Comparison of ENCODE assay signal across 17 mouse cellular contexts in genomic region chr12:26285939-26286338, GRCm38 (mm10).
A peak's percentile ranks its signal among the peaks of the same experiment; 100 is the strongest.
DNase-seq lines count a peak whose midpoint lies in the region; ATAC-seq and TF ChIP-seq lines count a peak whose summit lies in the region.
"Had no signal": no experiment of that assay in that cellular context is flagged by ENCODE, and none has a peak within 500 bp of the region (broad histone marks: within the 10 kb centered on the region; RNA-seq: fewer than 3 reads in every experiment).

No protein-coding gene starts in this region.

- ATAC-seq in embryonic facial prominence, embryonic 14.5 days (ENCODE audit: low read depth), result no peak
- ATAC-seq in hindbrain, embryonic 15.5 days (ENCODE audit: low FRiP score, low read depth), result no peak
- ATAC-seq in liver, embryonic 11.5 days (replicated peaks; ENCODE audit: low FRiP score), result no peak
- ATAC-seq: forebrain, embryonic 13.5 days; inflammation-experienced regulatory T-cells, adult 6 months; Patski had no signal

- H3K4me3 ChIP-seq in embryonic facial prominence, embryonic 14.5 days (ENCODE audit: low read depth, low read length), result no peak overlapping the region
- no peak overlapping the region for H3K4me3 ChIP-seq in embryonic facial prominence, embryonic 10.5 days
- no peak overlapping the region for H3K4me3 ChIP-seq in kidney, adult 2 months (ENCODE audit: insufficient read depth, low read depth, low read length)
- no peak overlapping the region for H3K4me3 ChIP-seq in hindbrain, embryonic 15.5 days
- no peak overlapping the region for H3K4me3 ChIP-seq in liver, embryonic 11.5 days (ENCODE audit: low read depth, low read length)
- H3K4me3 ChIP-seq: forebrain, embryonic 13.5 days; midbrain, embryonic 12.5 days; myocyte had no signal

- DNase-seq in embryonic facial prominence, embryonic 14.5 days (ENCODE audit: low spot score), result peak; percentile 11
- DNase-seq in embryonic facial prominence, embryonic 10.5 days (ENCODE audit: low spot score), result no peak
- peak; percentile 39 for DNase-seq in kidney, postnatal 10 days
- DNase-seq in kidney, adult 2 months, result no peak
- DNase-seq in neural tube, embryonic 10.5 days (ENCODE audit: extremely low spot score, low spot score), result peak; percentile 17
- DNase-seq in adrenal gland, postnatal 10 days, result no peak
- no peak for DNase-seq in liver, embryonic 11.5 days (ENCODE audit: low spot score)
- DNase-seq: cerebellum, postnatal 36 days; heart, adult 18-20 months; layer of hippocampus, adult 9-11 months; thymus, adult 2 months had no signal

- H3K36me3 ChIP-seq in embryonic facial prominence, embryonic 14.5 days (ENCODE audit: control insufficient read depth, insufficient read depth, low read length), result no peaks in the 10 kb centered on the region
- H3K36me3 ChIP-seq in embryonic facial prominence, embryonic 10.5 days (replicated peaks), result no peaks in the 10 kb centered on the region
- no peaks in the 10 kb centered on the region for H3K36me3 ChIP-seq in kidney, adult 2 months (ENCODE audit: control insufficient read depth, insufficient read depth, low read length)
- no peaks in the 10 kb centered on the region for H3K36me3 ChIP-seq in hindbrain, embryonic 15.5 days
- no peaks in the 10 kb centered on the region for H3K36me3 ChIP-seq in liver, embryonic 11.5 days (ENCODE audit: control insufficient read depth, insufficient read depth, low read length)
- H3K36me3 ChIP-seq: midbrain, embryonic 12.5 days had no signal

- TF ChIP-seq CTCF in kidney, adult 2 months (conservative IDR thresholded peaks at IDR 0.05; ENCODE audit: insufficient read depth, insufficient read length, low read depth, low read length), result no peak

- H3K9ac ChIP-seq in embryonic facial prominence, embryonic 14.5 days (ENCODE audit: low read depth, low read length), result no peak overlapping the region
- H3K9ac ChIP-seq in hindbrain, embryonic 15.5 days, result no peak overlapping the region
- no peak overlapping the region for H3K9ac ChIP-seq in liver, embryonic 11.5 days (ENCODE audit: low read depth, low read length)
- H3K9ac ChIP-seq: forebrain, embryonic 13.5 days; midbrain, embryonic 12.5 days had no signal

- WGBS in embryonic facial prominence, embryonic 14.5 days, result 59% methylated on average over 8 of the region's 8 CpGs
- WGBS in embryonic facial prominence, embryonic 10.5 days, result 87% methylated on average over 8 of the region's 8 CpGs
- 39% methylated on average over 8 of the region's 8 CpGs for WGBS in kidney, adult 2 months
- WGBS in hindbrain, embryonic 15.5 days, result 46% methylated on average over 8 of the region's 8 CpGs
- 77% methylated on average over 8 of the region's 8 CpGs for WGBS in liver, embryonic 11.5 days

- no peak overlapping the region for H3K27ac ChIP-seq in embryonic facial prominence, embryonic 14.5 days (replicated peaks; ENCODE audit: low read depth, low read length)
- no peak overlapping the region for H3K27ac ChIP-seq in embryonic facial prominence, embryonic 10.5 days (replicated peaks)
- H3K27ac ChIP-seq in kidney, adult 2 months (ENCODE audit: insufficient read depth, low read depth, low read length), result no peak overlapping the region
- H3K27ac ChIP-seq in hindbrain, embryonic 15.5 days (replicated peaks), result peak overlapping the region; percentile 60; the same call in 1 of the 2 replicates
- no peak overlapping the region for H3K27ac ChIP-seq in liver, embryonic 11.5 days (ENCODE audit: low read depth, low read length)
- H3K27ac ChIP-seq: forebrain, embryonic 13.5 days; midbrain, embryonic 12.5 days had no signal

- no peak for TF ChIP-seq POLR2A in kidney, adult 2 months (IDR thresholded peaks at IDR 0.05; ENCODE audit: low read depth, low read length)

- H3K4me1 ChIP-seq in embryonic facial prominence, embryonic 14.5 days (ENCODE audit: control insufficient read depth, insufficient read depth, low read length), result no peaks in the 10 kb centered on the region
- H3K4me1 ChIP-seq in embryonic facial prominence, embryonic 10.5 days, result 0 out of 2 replicates have a peak, but pooled peaks cover 4% of the 10 kb centered on the region
- H3K4me1 ChIP-seq in kidney, adult 2 months (ENCODE audit: control insufficient read depth, insufficient read depth, low read length), result no peaks in the 10 kb centered on the region
- H3K4me1 ChIP-seq in hindbrain, embryonic 15.5 days (replicated peaks), result 0 out of 2 replicates have a peak, but pooled peaks cover 10% of the 10 kb centered on the region
- H3K4me1 ChIP-seq in liver, embryonic 11.5 days (replicated peaks; ENCODE audit: control insufficient read depth, insufficient read depth, low read length), result no peaks in the 10 kb centered on the region
- H3K4me1 ChIP-seq: forebrain, embryonic 13.5 days had no signal

- H3K27me3 ChIP-seq in embryonic facial prominence, embryonic 14.5 days (replicated peaks; ENCODE audit: control insufficient read depth, insufficient read depth, low read length), result no peaks in the 10 kb centered on the region
- H3K27me3 ChIP-seq in embryonic facial prominence, embryonic 10.5 days (replicated peaks; ENCODE audit: low read depth, poor library complexity, severe bottlenecking), result no peaks in the 10 kb centered on the region
- no peaks in the 10 kb centered on the region for H3K27me3 ChIP-seq in kidney, adult 2 months (replicated peaks; ENCODE audit: control insufficient read depth, insufficient read depth, low read length)
- no peaks in the 10 kb centered on the region for H3K27me3 ChIP-seq in hindbrain, embryonic 15.5 days
- H3K27me3 ChIP-seq in liver, embryonic 11.5 days (replicated peaks; ENCODE audit: control insufficient read depth, insufficient read depth, low read length), result no peaks in the 10 kb centered on the region
- H3K27me3 ChIP-seq: forebrain, embryonic 13.5 days; midbrain, embryonic 12.5 days had no signal

- H3K4me2 ChIP-seq in embryonic facial prominence, embryonic 14.5 days (ENCODE audit: low read depth, low read length), result no peak overlapping the region
- H3K4me2 ChIP-seq in hindbrain, embryonic 15.5 days, result no peak overlapping the region
- no peak overlapping the region for H3K4me2 ChIP-seq in liver, embryonic 11.5 days
- H3K4me2 ChIP-seq: forebrain, embryonic 13.5 days; midbrain, embryonic 12.5 days had no signal

- no peaks in the 10 kb centered on the region for H3K9me3 ChIP-seq in embryonic facial prominence, embryonic 14.5 days (ENCODE audit: control insufficient read depth, low read length)
- H3K9me3 ChIP-seq in embryonic facial prominence, embryonic 10.5 days, result no peaks in the 10 kb centered on the region
- H3K9me3 ChIP-seq in hindbrain, embryonic 15.5 days, result no peaks in the 10 kb centered on the region
- H3K9me3 ChIP-seq in liver, embryonic 11.5 days (ENCODE audit: control insufficient read depth, low read length), result no peaks in the 10 kb centered on the region
- H3K9me3 ChIP-seq: forebrain, embryonic 13.5 days; midbrain, embryonic 12.5 days had no signal

Comparison
In these comparisons a context has a peak if more than half of its experiments do, and no peak if none do; other contexts are left out.
1. DNase-seq: peak in embryonic facial prominence, embryonic 14.5 days (single experiment), kidney, postnatal 10 days (single experiment) and neural tube, embryonic 10.5 days (single experiment); none in embryonic facial prominence, embryonic 10.5 days (single experiment), kidney, adult 2 months (single experiment), adrenal gland, postnatal 10 days (single experiment) and liver, embryonic 11.5 days (single experiment).